Mouse (Mus musculus): ENCODE results near the gene Disp3. TPM values are rescaled to one million over a fixed set of nuclear protein-coding genes. Genes with fewer than 3 reads are reported as not detected.

Disp3 gene
- polyA plus RNA-seq, 1 experiment from 2014 or later, result 0.86 TPM

GRCm38 (mm10) chr4:148249341-148249740 lies 38.4 kb downstream of the Disp3 start:
- 46% methylated on average over 10 of the region's 10 CpGs for WGBS
- H3K36me3 ChIP-seq (replicated peaks; ENCODE audit: control insufficient read depth, insufficient read depth, low read depth, low read length), result no peaks in the 10 kb centered on the region
- no peak overlapping the region for H3K27ac ChIP-seq (replicated peaks; ENCODE audit: low read depth, low read length)
- no peaks in the 10 kb centered on the region for H3K27me3 ChIP-seq (ENCODE audit: control insufficient read depth, insufficient read depth, low read length)
- no peak overlapping the region for H3K4me2 ChIP-seq (ENCODE audit: low read depth, low read length)
- ATAC-seq (replicated peaks; ENCODE audit: insufficient number of reproducible peaks, low FRiP score, low TSS enrichment, low read depth) (no peak), DNase-seq (ENCODE audit: low spot score) (peak; percentile 57)
- H3K4me1 ChIP-seq (ENCODE audit: control insufficient read depth, insufficient read depth, low read length), result no peaks in the 10 kb centered on the region
- no peaks in the 10 kb centered on the region for H3K9me3 ChIP-seq (replicated peaks; ENCODE audit: control insufficient read depth, low read length)
- no peak overlapping the region for H3K4me3 ChIP-seq (ENCODE audit: low read depth, low read length)
- H3K9ac ChIP-seq (replicated peaks; ENCODE audit: low read length), result no peak overlapping the region

- no peaks in the 10 kb centered on the region for H3K36me3 ChIP-seq (replicated peaks; ENCODE audit: control insufficient read depth, insufficient read depth, low read depth, low read length)
- no peak for DNase-seq (ENCODE audit: low spot score)
Observed at GRCm38 (mm10) chr4:148240387-148240786, 47.4 kb downstream of the Disp3 start.

GRCm38 (mm10) chr4:148239474-148240130 lies 48.2 kb downstream of the Disp3 start:
- Histone ChIP-seq H3K4me1 (ENCODE audit: control insufficient read depth, insufficient read depth, low read length) (no peaks in the 10 kb centered on the region), H3K9me3 (replicated peaks; ENCODE audit: control insufficient read depth, low read length) (no peaks in the 10 kb centered on the region), H3K27me3 (ENCODE audit: control insufficient read depth, insufficient read depth, low read length) (no peaks in the 10 kb centered on the region), H3K36me3 (replicated peaks; ENCODE audit: control insufficient read depth, insufficient read depth, low read depth, low read length) (no peaks in the 10 kb centered on the region), H3K4me2 (ENCODE audit: low read depth, low read length) (no peak overlapping the region), H3K4me3 (ENCODE audit: low read depth, low read length) (no peak overlapping the region), H3K9ac (replicated peaks; ENCODE audit: low read length) (no peak overlapping the region), H3K27ac (replicated peaks; ENCODE audit: low read depth, low read length) (no peak overlapping the region)
- DNase-seq (ENCODE audit: low spot score) (no peak), ATAC-seq (replicated peaks; ENCODE audit: insufficient number of reproducible peaks, low FRiP score, low TSS enrichment, low read depth) (no peak)
- WGBS, result 87% methylated on average over 10 of the region's 10 CpGs

More at GRCm38 (mm10) chr4:148240387-148240786, 47.4 kb downstream of the Disp3 start:
- Histone ChIP-seq H3K27me3 (ENCODE audit: control insufficient read depth, insufficient read depth, low read length) (no peaks in the 10 kb centered on the region), H3K4me1 (ENCODE audit: control insufficient read depth, insufficient read depth, low read length) (no peaks in the 10 kb centered on the region), H3K4me2 (ENCODE audit: low read depth, low read length) (no peak overlapping the region), H3K4me3 (ENCODE audit: low read depth, low read length) (no peak overlapping the region), H3K27ac (replicated peaks; ENCODE audit: low read depth, low read length) (no peak overlapping the region), H3K9ac (replicated peaks; ENCODE audit: low read length) (no peak overlapping the region), H3K9me3 (replicated peaks; ENCODE audit: control insufficient read depth, low read length) (no peaks in the 10 kb centered on the region)
- WGBS, result 68% methylated on average over 9 of the region's 9 CpGs
- no peak for ATAC-seq (replicated peaks; ENCODE audit: insufficient number of reproducible peaks, low FRiP score, low TSS enrichment, low read depth)

DNA sequence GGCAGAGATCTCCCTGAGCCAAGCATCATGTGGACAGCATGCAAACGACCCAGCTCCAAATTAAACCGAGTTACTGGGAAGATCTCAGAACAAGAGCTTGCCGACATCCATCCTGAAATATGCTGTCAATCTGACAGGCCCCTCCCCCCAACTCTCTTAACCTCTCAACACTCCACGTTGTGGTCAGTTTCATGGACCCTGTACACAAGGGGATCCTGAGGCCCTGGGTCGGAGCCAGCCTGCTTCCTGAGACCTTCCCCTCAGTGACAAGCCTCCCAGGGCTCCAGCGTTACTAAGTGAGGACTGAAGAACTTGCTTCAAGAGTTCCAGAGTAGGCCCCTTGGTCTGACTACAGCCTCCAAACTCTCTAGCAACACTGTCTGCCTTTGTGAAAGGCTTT lies 48.8 kb downstream of the Disp3 start:
- Histone ChIP-seq H3K4me3 (ENCODE audit: low read depth, low read length) (no peak overlapping the region), H3K9ac (replicated peaks; ENCODE audit: low read length) (no peak overlapping the region)
- WGBS, result 51% methylated on average over 6 of the region's 6 CpGs

DNA sequence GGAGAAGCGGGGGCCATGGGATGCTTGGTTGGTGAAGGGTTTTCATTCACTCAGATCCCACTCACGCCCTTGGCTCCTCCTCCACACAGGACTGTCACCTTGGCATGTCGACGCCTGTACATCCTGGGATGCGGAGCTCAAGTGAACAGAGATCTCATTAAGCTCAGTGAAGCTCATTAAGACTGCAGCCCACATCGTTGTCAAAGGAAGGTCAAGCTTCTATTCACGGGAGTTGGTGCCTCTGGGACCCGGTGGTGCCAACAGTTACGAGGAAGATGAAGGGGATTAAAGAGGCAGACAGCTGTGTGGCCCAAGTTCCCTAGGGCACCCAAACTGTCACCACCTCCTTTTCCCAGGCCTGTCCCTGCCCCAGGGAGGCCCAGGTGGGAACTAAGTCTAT lies 49.5 kb downstream of the Disp3 start:
- Histone ChIP-seq H3K27ac (replicated peaks; ENCODE audit: low read depth, low read length) (no peak overlapping the region), H3K27me3 (ENCODE audit: control insufficient read depth, insufficient read depth, low read length) (no peaks in the 10 kb centered on the region), H3K4me3 (ENCODE audit: low read depth, low read length) (no peak overlapping the region), H3K9ac (replicated peaks; ENCODE audit: low read length) (no peak overlapping the region), H3K36me3 (replicated peaks; ENCODE audit: control insufficient read depth, insufficient read depth, low read depth, low read length) (no peaks in the 10 kb centered on the region), H3K4me1 (ENCODE audit: control insufficient read depth, insufficient read depth, low read length) (no peaks in the 10 kb centered on the region), H3K9me3 (replicated peaks; ENCODE audit: control insufficient read depth, low read length) (no peaks in the 10 kb centered on the region), H3K4me2 (ENCODE audit: low read depth, low read length) (no peak overlapping the region)
- ATAC-seq (replicated peaks; ENCODE audit: insufficient number of reproducible peaks, low FRiP score, low TSS enrichment, low read depth) (no peak), DNase-seq (ENCODE audit: low spot score) (no peak)
- WGBS, result 54% methylated on average over 9 of the region's 9 CpGs

More for the DNA sequence above, 48.8 kb downstream of the Disp3 start:
- DNase-seq (ENCODE audit: low spot score), result no peak
- H3K4me2 ChIP-seq (ENCODE audit: low read depth, low read length), result no peak overlapping the region
- ATAC-seq (replicated peaks; ENCODE audit: insufficient number of reproducible peaks, low FRiP score, low TSS enrichment, low read depth), result no peak
- no peaks in the 10 kb centered on the region for H3K36me3 ChIP-seq (replicated peaks; ENCODE audit: control insufficient read depth, insufficient read depth, low read depth, low read length)
- no peaks in the 10 kb centered on the region for H3K27me3 ChIP-seq (ENCODE audit: control insufficient read depth, insufficient read depth, low read length)
- H3K27ac ChIP-seq (replicated peaks; ENCODE audit: low read depth, low read length), result no peak overlapping the region
- no peaks in the 10 kb centered on the region for H3K9me3 ChIP-seq (replicated peaks; ENCODE audit: control insufficient read depth, low read length)
- H3K4me1 ChIP-seq (ENCODE audit: control insufficient read depth, insufficient read depth, low read length), result no peaks in the 10 kb centered on the region

- ATAC-seq (replicated peaks; ENCODE audit: insufficient number of reproducible peaks, low FRiP score, low TSS enrichment, low read depth) (no peak), DNase-seq (ENCODE audit: low spot score) (no peak)
- H3K27me3 ChIP-seq (ENCODE audit: control insufficient read depth, insufficient read depth, low read length), result no peaks in the 10 kb centered on the region
- H3K4me3 ChIP-seq (ENCODE audit: low read depth, low read length), result no peak overlapping the region
- H3K4me2 ChIP-seq (ENCODE audit: low read depth, low read length), result no peak overlapping the region
- H3K36me3 ChIP-seq (replicated peaks; ENCODE audit: control insufficient read depth, insufficient read depth, low read depth, low read length), result no peaks in the 10 kb centered on the region
- 78% methylated on average over 8 of the region's 8 CpGs for WGBS
- H3K27ac ChIP-seq (replicated peaks; ENCODE audit: low read depth, low read length), result no peak overlapping the region
- no peaks in the 10 kb centered on the region for H3K9me3 ChIP-seq (replicated peaks; ENCODE audit: control insufficient read depth, low read length)
- no peak overlapping the region for H3K9ac ChIP-seq (replicated peaks; ENCODE audit: low read length)
- H3K4me1 ChIP-seq (ENCODE audit: control insufficient read depth, insufficient read depth, low read length), result no peaks in the 10 kb centered on the region
Observed at GRCm38 (mm10) chr4:148236664-148237063, 51.1 kb downstream of the Disp3 start.

GRCm38 (mm10) chr4:148233061-148233460 lies 54.7 kb downstream of the Disp3 start:
- Histone ChIP-seq H3K4me3 (ENCODE audit: low read depth, low read length) (no peak overlapping the region), H3K9ac (replicated peaks; ENCODE audit: low read length) (no peak overlapping the region), H3K4me2 (ENCODE audit: low read depth, low read length) (no peak overlapping the region), H3K36me3 (replicated peaks; ENCODE audit: control insufficient read depth, insufficient read depth, low read depth, low read length) (no peaks in the 10 kb centered on the region), H3K27ac (replicated peaks; ENCODE audit: low read depth, low read length) (no peak overlapping the region), H3K4me1 (ENCODE audit: control insufficient read depth, insufficient read depth, low read length) (no peaks in the 10 kb centered on the region), H3K27me3 (ENCODE audit: control insufficient read depth, insufficient read depth, low read length) (no peaks in the 10 kb centered on the region), H3K9me3 (replicated peaks; ENCODE audit: control insufficient read depth, low read length) (no peaks in the 10 kb centered on the region)
- no peak for DNase-seq (ENCODE audit: low spot score)
- WGBS, result 86% methylated on average over 9 of the region's 9 CpGs
- no peak for ATAC-seq (replicated peaks; ENCODE audit: insufficient number of reproducible peaks, low FRiP score, low TSS enrichment, low read depth)

- DNase-seq (ENCODE audit: low spot score) (no peak), ATAC-seq (replicated peaks; ENCODE audit: insufficient number of reproducible peaks, low FRiP score, low TSS enrichment, low read depth) (no peak)
- H3K4me1 ChIP-seq (ENCODE audit: control insufficient read depth, insufficient read depth, low read length), result no peaks in the 10 kb centered on the region
- H3K27ac ChIP-seq (replicated peaks; ENCODE audit: low read depth, low read length), result no peak overlapping the region
- H3K36me3 ChIP-seq (replicated peaks; ENCODE audit: control insufficient read depth, insufficient read depth, low read depth, low read length), result no peaks in the 10 kb centered on the region
- no peaks in the 10 kb centered on the region for H3K9me3 ChIP-seq (replicated peaks; ENCODE audit: control insufficient read depth, low read length)
- H3K9ac ChIP-seq (replicated peaks; ENCODE audit: low read length), result no peak overlapping the region
- WGBS, result 47% methylated on average over 10 of the region's 10 CpGs
- H3K27me3 ChIP-seq (ENCODE audit: control insufficient read depth, insufficient read depth, low read length), result no peaks in the 10 kb centered on the region
- no peak overlapping the region for H3K4me3 ChIP-seq (ENCODE audit: low read depth, low read length)
- no peak overlapping the region for H3K4me2 ChIP-seq (ENCODE audit: low read depth, low read length)
Observed at GRCm38 (mm10) chr4:148232615-148233014, 55.1 kb downstream of the Disp3 start.
